10 mouse cellular contexts compared by ENCODE assay signal in the genomic region with DNA sequence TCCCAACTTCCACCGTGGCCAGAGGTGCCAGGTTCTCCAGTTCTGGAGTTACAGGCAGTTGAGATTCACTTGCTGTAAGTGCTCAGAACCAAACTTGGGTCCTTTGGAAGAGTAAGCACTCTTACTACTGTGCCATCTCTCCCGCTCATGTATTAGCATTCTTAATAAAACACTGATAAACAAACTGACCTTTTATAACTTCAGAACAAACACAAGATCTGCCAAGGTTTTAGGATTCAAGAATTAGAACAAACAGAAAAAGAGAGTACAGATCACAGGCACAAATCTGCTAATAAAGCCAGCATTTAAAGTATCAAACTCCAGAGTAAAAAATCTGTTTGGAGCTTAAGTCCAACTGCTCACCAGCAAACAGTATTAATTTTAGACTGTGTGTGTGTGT.
"Had no signal": no experiment of that assay in that cellular context is flagged by ENCODE, and none has a peak within 500 bp of the region (broad histone marks: within the 10 kb centered on the region; RNA-seq: fewer than 3 reads in every experiment).

No protein-coding gene starts in this region.

- H3K4me3 ChIP-seq: kidney, embryonic 15.5 days; limb, embryonic 12.5 days; midbrain, embryonic 13.5 days; neural tube, embryonic 15.5 days had no signal

- ATAC-seq: midbrain, embryonic 13.5 days had no signal

- H3K27ac ChIP-seq: limb, embryonic 12.5 days had no signal

- DNase-seq: kidney, postnatal 14 days; liver; lung, postnatal 36 days; right cerebral cortex, adult 18-20 months; right cerebral cortex, postnatal 25 days; thymus, postnatal 36 days had no signal

- H3K27me3 ChIP-seq: kidney, embryonic 15.5 days; limb, embryonic 12.5 days; midbrain, embryonic 13.5 days; neural tube, embryonic 15.5 days had no signal

- H3K9me3 ChIP-seq: kidney, embryonic 15.5 days; limb, embryonic 12.5 days; midbrain, embryonic 13.5 days; neural tube, embryonic 15.5 days had no signal

- H3K36me3 ChIP-seq: kidney, embryonic 15.5 days; limb, embryonic 12.5 days; midbrain, embryonic 13.5 days; neural tube, embryonic 15.5 days had no signal

- H3K9ac ChIP-seq: kidney, embryonic 15.5 days; limb, embryonic 12.5 days; neural tube, embryonic 15.5 days had no signal

- H3K4me2 ChIP-seq: kidney, embryonic 15.5 days; limb, embryonic 12.5 days; midbrain, embryonic 13.5 days had no signal

- H3K4me1 ChIP-seq: limb, embryonic 12.5 days had no signal
